Mouse (Mus musculus) neural tube, embryonic 14.5 days (tissue): ENCODE measurements at regions not wholly inside any gene's neighbourhood (a gene's known extent, or its start where the extent isn't known, plus 50 kb on each side); places are given as distances from the start of the nearest gene placed in this dataset. TPM values are rescaled to one million over a fixed set of nuclear protein-coding genes. Genes with fewer than 3 reads are reported as not detected.

Experiments
- ATAC-seq: fragments of 200-750 bp; cut with Nextera tagmentation; 2 replicates; pipeline ENCODE4 v1.8.0; 2017; ENCODE audit warnings: low read depth, mild to moderate bottlenecking, moderate TSS enrichment, moderate library complexity
- H3K27ac ChIP-seq: fragments of 300-500 bp; sonication (generic); 2 replicates; pipeline ENCODE4 v1.5.1; 2014; ENCODE audit warnings: low read depth, mild to moderate bottlenecking, control low read depth, low read length, moderate library complexity, mixed read lengths
- H3K27me3 ChIP-seq: fragments of 300-500 bp; sonication (generic); 2 replicates; pipeline ENCODE4 v1.6.1; 2014; ENCODE audit warnings: low read length; ENCODE audit not compliant: control insufficient read depth, insufficient read depth
- H3K36me3 ChIP-seq: fragments of 300-500 bp; sonication (generic); 2 replicates; pipeline ENCODE4 v1.6.1; 2014; ENCODE audit warnings: low read length, mixed read lengths; ENCODE audit not compliant: control insufficient read depth, insufficient read depth
- H3K4me1 ChIP-seq: fragments of 300-500 bp; sonication (generic); 2 replicates; pipeline ENCODE4 v1.6.1; 2014; ENCODE audit warnings: low read length; ENCODE audit not compliant: control insufficient read depth, insufficient read depth
- H3K4me2 ChIP-seq: fragments of 300-500 bp; sonication (generic); 2 replicates; pipeline ENCODE4 v1.6.1; 2014; ENCODE audit warnings: mild to moderate bottlenecking, low read depth, low read length, control low read depth
- H3K4me3 ChIP-seq: fragments of 300-500 bp; sonication (generic); 2 replicates; pipeline ENCODE4 v1.5.1; 2014; ENCODE audit warnings: low read depth, low read length, control low read depth, mixed read lengths
- H3K9ac ChIP-seq: fragments of 300-500 bp; sonication (generic); replicated peaks from 2 replicates; pipeline ENCODE4 v1.6.1; 2014; ENCODE audit warnings: low read depth, mild to moderate bottlenecking, control low read depth, low read length, mixed read lengths
- H3K9me3 ChIP-seq: fragments of 300-500 bp; sonication (generic); 2 replicates; pipeline ENCODE4 v1.6.1; 2016; ENCODE audit warnings: low read length; ENCODE audit not compliant: control insufficient read depth
- WGBS: fragments of 180-500 bp; shearing (Covaris S2); extraction: QIAGEN DNeasy Blood & Tissue Kit; methylation state at CpG from one replicate; pipeline ENCODE4 v1.1.7; 2014; 5-methylcytosine and 5-hydroxymethylcytosine counted together
- microRNA-seq: library from miRNA; unstranded; fragments of <30 nt; microRNA quantifications from one replicate; pipeline ENCODE4, GENCODE M21; 2016

DNA sequence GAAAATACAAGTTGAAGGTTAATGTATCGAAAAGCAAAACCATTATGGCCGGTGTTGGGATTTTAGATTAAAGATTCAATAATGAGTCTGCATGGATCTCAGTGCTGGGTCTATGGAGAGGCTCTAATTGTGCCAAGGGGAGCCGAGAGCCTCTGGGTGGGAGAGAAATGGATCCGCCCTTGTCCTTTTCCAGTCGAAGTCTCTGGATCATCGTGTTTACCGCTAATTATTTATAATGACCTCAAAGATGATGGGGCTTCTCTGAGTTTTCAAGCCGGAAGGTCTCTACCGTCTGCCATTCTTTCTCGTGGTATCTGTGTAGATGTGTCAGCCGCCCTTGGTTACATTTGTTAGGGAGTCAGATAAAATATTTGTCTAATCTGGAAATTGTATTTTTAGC is 83.2 kb upstream of the Zfp507 start:
- ATAC-seq = no peak
- Histone ChIP-seq H3K9ac (no peak overlapping the region), H3K9me3 (no peaks in the 10 kb centered on the region), H3K4me1 (no peaks in the 10 kb centered on the region), H3K27me3 (no peaks in the 10 kb centered on the region), H3K4me3 (no peak overlapping the region), H3K36me3 (no peaks in the 10 kb centered on the region), H3K27ac (no peak overlapping the region), H3K4me2 (no peak overlapping the region)
- WGBS = 82% methylated on average over 11 of the region's 11 CpGs

DNA sequence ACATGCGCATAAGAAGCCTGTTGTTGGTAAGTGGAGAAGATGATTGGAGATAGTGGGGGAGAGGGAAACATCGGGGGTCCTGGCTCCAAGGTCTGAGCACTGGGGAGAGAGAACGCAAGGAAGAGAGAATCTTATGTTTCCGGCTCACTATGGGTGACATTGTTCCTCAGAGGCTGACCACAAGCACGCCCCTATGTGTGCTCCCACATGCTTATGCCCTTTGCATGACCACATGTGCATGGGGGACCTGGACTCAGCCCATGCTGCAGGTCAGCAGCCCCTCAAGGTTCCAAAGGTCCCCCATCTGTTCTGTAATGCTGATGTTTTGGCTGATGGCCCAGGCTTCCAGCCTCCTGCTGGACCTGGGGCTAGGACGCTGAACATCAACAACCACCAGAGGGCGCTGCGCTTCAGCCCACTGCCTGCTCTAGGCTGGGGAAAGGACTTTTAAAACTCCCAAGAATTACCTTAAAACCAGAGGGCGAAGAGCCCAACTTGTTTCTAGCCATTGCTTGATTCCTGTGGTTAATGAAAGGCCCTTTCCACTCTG is 77.0 kb upstream of the Zfp507 start:
- Histone ChIP-seq H3K9ac (no peak overlapping the region), H3K4me3 (no peak overlapping the region), H3K27ac (no peak overlapping the region), H3K36me3 (no peaks in the 10 kb centered on the region), H3K9me3 (no peaks in the 10 kb centered on the region), H3K27me3 (no peaks in the 10 kb centered on the region), H3K4me2 (no peak overlapping the region), H3K4me1 (no peaks in the 10 kb centered on the region)
- ATAC-seq = peak; percentile 76; the same call in 1 of the 2 replicates
- 49% methylated on average over 9 of the region's 9 CpGs for WGBS

DNA sequence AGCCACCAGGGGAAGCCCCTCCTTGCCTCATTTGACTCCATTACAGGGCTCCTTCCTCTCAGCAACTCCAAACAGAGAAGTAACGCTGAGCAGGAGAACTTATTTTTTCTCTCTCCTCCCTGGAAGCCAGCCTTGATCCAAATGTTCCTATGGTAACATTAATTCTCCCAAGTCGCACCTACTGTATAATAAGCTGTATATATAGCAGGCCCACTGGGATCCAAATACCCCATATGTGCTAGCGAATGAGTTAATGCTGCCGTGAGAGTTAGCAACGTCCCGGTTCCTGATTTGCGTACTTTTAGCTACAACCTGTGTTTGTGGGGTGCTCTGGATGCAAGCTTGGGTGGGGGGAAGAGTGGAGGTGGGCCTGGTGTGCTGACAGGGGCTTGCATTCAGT is 75.4 kb upstream of the Zfp507 start:
- H3K9ac ChIP-seq = no peak overlapping the region
- no peak overlapping the region for H3K4me3 ChIP-seq
- no peak overlapping the region for H3K27ac ChIP-seq
- no peak for ATAC-seq
- H3K9me3 ChIP-seq = no peaks in the 10 kb centered on the region
- H3K4me2 ChIP-seq = no peak overlapping the region
- WGBS = 80% methylated on average over 7 of the region's 7 CpGs
- H3K4me1 ChIP-seq = no peaks in the 10 kb centered on the region
- H3K36me3 ChIP-seq = no peaks in the 10 kb centered on the region
- H3K27me3 ChIP-seq = no peaks in the 10 kb centered on the region

DNA sequence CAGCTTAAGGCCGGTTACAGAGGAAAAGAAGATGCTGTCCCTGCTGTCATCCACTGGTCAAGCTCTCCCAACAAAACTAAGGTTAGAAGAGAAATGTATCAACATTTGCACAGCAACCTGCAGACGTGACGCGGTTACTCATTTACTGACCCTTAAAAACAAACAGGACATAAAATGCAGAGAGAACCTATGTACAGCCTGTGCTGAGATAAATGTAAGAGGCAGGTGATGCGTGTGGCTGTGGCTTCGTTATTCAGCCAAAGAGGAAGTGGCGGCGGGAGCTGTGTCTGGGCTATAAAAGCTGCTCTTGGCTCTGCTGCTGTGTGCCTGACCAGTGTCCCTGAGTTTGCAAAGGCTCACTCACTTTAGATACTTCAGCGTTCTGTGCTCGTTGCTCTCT is 58.2 kb upstream of the Zfp507 start:
- Histone ChIP-seq H3K9me3 (no peaks in the 10 kb centered on the region), H3K4me1 (no peaks in the 10 kb centered on the region), H3K27me3 (no peaks in the 10 kb centered on the region), H3K9ac (no peak overlapping the region), H3K36me3 (no peaks in the 10 kb centered on the region), H3K4me2 (no peak overlapping the region), H3K27ac (no peak overlapping the region), H3K4me3 (no peak overlapping the region)
- ATAC-seq = no peak
- 74% methylated on average over 10 of the region's 10 CpGs for WGBS

DNA sequence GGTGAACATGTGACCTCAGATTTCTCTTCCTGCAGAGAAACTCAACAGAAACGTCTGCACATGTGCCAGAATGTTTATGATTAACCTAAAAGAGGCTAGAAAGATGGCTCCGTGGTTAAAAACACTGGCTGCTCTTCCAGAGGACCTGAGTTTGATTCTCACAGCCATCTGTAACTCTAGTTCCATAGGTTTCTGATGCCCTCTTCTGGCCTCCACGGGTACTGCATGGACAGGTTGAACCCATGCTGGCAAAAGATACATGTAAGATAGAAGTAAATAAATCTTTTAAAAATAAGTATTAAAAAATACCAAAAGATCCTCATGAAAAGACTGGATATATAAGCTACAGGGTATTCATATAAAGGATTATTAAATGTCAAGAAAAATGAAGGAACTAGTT is 56.8 kb upstream of the Zfp507 start:
- Histone ChIP-seq H3K27me3 (no peaks in the 10 kb centered on the region), H3K4me3 (no peak overlapping the region), H3K9ac (no peak overlapping the region), H3K27ac (no peak overlapping the region), H3K9me3 (no peaks in the 10 kb centered on the region), H3K4me2 (no peak overlapping the region), H3K36me3 (no peaks in the 10 kb centered on the region), H3K4me1 (no peaks in the 10 kb centered on the region)
- WGBS = 35% methylated on average over 3 of the region's 3 CpGs
- no peak for ATAC-seq

DNA sequence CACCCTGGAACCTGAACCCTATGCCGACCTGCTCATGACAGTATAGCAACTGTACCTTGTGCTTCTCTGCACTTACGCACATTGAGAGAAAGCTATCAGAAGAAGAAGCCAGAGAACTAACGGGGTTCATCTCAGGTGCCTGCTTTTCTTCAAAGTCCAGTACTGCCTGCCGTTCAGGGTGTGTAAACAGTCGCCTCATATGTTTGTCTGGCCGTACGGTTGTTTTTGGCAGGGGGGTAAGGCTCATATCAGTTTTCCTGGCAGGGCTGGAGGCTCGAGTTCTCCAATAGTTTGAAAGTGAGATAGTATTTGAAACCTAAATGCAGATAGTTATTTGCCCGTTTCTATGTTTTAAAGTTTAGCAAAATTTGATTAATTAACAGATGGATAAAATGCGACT is 54.9 kb upstream of the Zfp507 start:
- Histone ChIP-seq H3K4me3 (no peak overlapping the region), H3K27ac (no peak overlapping the region), H3K27me3 (no peaks in the 10 kb centered on the region), H3K4me2 (no peak overlapping the region), H3K36me3 (no peaks in the 10 kb centered on the region), H3K9ac (no peak overlapping the region), H3K9me3 (no peaks in the 10 kb centered on the region), H3K4me1 (no peaks in the 10 kb centered on the region)
- 89% methylated on average over 10 of the region's 10 CpGs for WGBS
- ATAC-seq = no peak

Small RNAs in the stretch of these regions (microRNA-seq; reads per million reads assigned to microRNA genes)
- gene Gm23292 = not detected
